Mouse (Mus musculus): ENCODE results near the gene 4930426L09Rik. TPM values are rescaled to one million over a fixed set of nuclear protein-coding genes. Genes with fewer than 3 reads are reported as not detected.

Gene 4930426L09Rik
- polyA plus RNA-seq, 1 experiment from 2014 or later, result 0.49 TPM

DNA sequence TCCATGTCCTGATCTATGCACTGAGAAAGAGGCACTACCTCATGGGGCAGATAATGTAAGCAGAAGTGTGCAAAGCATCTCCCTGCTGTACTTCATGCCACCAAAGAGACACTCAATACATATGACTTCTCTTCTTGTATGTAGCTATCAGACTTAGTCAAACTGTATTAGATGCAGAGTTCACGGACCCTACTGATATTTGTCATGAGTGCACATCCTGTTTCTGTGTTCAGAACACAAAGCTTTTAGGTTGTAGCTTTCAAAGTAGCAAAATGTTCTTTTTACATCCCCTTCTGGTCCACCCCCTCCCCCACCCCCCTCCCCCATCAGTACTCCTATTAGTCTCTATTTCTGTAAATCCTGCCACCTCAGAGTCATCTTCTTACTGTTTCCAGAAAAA is 51.2 kb downstream of the 4930426L09Rik start:
- no peaks in the 10 kb centered on the region for H3K9me3 ChIP-seq (ENCODE audit: control insufficient read depth, low read length)
- H3K27me3 ChIP-seq (replicated peaks; ENCODE audit: control insufficient read depth, insufficient read depth, low read length), result no peaks in the 10 kb centered on the region; the same call in 1 of the 2 replicates
- H3K4me3 ChIP-seq (ENCODE audit: low read depth, low read length), result no peak overlapping the region
- no peaks in the 10 kb centered on the region for H3K36me3 ChIP-seq (ENCODE audit: control insufficient read depth, insufficient read depth, low read length)
- no peak for ATAC-seq (ENCODE audit: low read depth)
- DNase-seq (ENCODE audit: low spot score), result no peak
- WGBS, result 85% methylated on average over 1 of the region's 1 CpGs
- H3K4me1 ChIP-seq (ENCODE audit: control insufficient read depth, insufficient read depth, low read length), result 0 out of 2 replicates have a peak, but pooled peaks cover 3% of the 10 kb centered on the region
- no peak overlapping the region for H3K9ac ChIP-seq (ENCODE audit: low read depth, low read length)
- H3K4me2 ChIP-seq (ENCODE audit: low read depth, low read length), result no peak overlapping the region
- no peak overlapping the region for H3K27ac ChIP-seq (replicated peaks; ENCODE audit: low read depth, low read length)

Other genes with a start within 250 kb of the 4930426L09Rik start
- 15.4 and 16.2 TPM in 2 replicates for gene Pip4k2a, start 217 bp upstream of the 4930426L09Rik start, polyA plus RNA-seq (2014; fragmentation: Nextera tagmentation; extraction: Ambion mirVana)
- gene Armc3, start 201.0 kb downstream of the 4930426L09Rik start, polyA plus RNA-seq (2014; fragmentation: Nextera tagmentation; extraction: Ambion mirVana), result 0.58 and 1.8 TPM in 2 replicates

Data from embryonic facial prominence, embryonic 14.5 days (tissue).